Mouse (Mus musculus): ENCODE data around the gene Alk.

DNA sequence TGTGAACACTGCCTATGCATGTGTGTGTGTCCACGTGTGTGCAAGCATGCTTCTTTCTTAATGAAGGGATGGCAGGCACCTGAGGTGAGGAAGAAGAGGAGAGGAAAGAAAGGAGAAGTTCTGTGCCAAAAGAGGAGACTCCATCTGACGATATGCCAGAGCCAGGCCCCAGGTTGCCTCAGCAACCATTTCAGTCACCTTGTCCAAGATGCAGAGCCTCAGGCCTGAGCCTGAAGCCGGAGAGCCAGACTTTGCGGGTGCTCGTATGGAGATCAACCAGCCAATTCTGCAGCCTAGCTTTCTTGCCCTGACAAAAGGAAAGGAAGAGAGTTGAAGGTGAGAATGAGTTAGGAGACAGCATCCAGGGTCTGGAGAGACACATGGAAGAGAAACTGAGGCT, 566.1 kb downstream of the Alk start:
- TF ChIP-seq CTCF (IDR thresholded peaks at IDR 0.05; ENCODE audit: low read depth) (no peak), EP300 (optimal IDR thresholded peaks at IDR 0.05) (no peak)
